Mouse (Mus musculus) liver, adult 2 months (tissue): Measurements from ENCODE around the gene Hipk2.

Source experiments
- CTCF ChIP-seq: fragments of 200-500 bp; IDR thresholded peaks from 2 replicates; pipeline ENCODE4 v1.5.1; 2011; ENCODE audit warnings: low read depth, low read length, control low read depth
- POLR2A ChIP-seq: fragments of 200-500 bp; IDR thresholded peaks from 2 replicates; pipeline ENCODE4 v1.6.1; 2011; ENCODE audit warnings: low read length, control low read depth; ENCODE audit not compliant: insufficient read depth; ENCODE audit errors: extremely low read depth

DNA sequence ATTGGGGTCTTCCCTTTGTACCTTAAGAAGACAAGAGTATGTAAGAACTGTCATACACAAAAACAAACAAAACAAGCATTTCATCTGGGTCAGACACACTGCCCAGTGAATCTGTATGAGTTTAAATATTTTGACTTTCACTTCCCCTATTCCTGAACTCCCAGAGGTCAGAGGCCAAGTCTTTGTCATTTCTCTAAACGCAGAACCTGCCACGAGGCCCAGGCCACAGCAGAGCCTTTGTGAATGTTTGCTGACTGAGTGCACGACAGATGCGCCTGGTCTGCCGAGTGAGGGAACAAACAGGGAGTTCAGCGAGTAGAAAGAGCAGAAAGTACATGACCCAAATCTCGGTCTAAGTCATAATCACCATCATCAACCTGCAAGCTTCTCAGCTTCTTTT lies 4.9 kb downstream of the Hipk2 start:
- TF ChIP-seq POLR2A: no peak
- no peak for TF ChIP-seq CTCF
